Mouse (Mus musculus) ovary, postnatal 10 days (tissue): ENCODE results near the gene Cygb.
"Not testable (repeated sequence)": the region's sequence is repeated elsewhere in the genome, so short reads cannot be mapped to it uniquely, and the experiment has no call there.

Experiments
- DNase-seq: peaks from one replicate; pipeline ENCODE4 v3.0.0; 2022; ENCODE audit warnings: low spot score

The Cygb gene

DNA sequence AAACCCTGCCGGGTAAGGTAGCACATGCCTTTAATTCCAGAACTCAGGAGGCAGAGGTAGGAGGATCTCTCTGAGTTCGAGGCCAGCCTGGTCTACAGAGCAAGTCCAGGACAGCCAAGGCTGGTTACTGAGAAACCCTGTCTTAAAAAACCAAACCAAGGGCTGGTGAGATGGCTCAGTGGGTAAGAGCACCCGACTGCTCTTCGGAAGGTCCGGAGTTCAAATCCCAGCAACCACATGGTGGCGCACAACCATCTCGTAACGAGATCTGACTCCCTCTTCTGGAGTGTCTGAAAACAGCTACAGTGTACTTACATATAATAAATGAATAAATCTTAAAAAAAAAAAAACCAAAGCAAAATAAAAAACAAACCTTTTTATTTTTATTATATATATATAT lies 17.5 kb downstream of the Cygb start:
- DNase-seq, result not testable (repeated sequence)

DNA sequence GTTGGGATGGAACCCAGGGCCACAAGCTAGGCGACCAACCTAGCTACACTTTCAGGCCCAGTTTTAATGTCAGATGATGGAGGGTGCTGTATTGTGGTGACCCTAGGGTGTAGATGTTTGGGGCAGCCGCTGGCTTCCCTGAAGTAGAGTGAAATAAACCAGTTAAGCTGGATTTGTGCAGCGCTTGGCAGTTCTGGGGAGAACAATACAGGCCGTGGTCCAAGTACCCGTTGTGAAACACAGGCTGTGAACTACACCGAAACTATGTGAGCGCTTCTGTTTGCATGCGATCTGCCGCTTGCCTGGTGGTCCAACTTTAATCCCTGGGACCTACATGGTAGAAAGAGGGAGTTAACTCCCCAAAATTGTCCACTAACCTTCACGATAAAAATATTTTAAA lies 21.2 kb downstream of the Cygb start:
- DNase-seq, result no peak

DNA sequence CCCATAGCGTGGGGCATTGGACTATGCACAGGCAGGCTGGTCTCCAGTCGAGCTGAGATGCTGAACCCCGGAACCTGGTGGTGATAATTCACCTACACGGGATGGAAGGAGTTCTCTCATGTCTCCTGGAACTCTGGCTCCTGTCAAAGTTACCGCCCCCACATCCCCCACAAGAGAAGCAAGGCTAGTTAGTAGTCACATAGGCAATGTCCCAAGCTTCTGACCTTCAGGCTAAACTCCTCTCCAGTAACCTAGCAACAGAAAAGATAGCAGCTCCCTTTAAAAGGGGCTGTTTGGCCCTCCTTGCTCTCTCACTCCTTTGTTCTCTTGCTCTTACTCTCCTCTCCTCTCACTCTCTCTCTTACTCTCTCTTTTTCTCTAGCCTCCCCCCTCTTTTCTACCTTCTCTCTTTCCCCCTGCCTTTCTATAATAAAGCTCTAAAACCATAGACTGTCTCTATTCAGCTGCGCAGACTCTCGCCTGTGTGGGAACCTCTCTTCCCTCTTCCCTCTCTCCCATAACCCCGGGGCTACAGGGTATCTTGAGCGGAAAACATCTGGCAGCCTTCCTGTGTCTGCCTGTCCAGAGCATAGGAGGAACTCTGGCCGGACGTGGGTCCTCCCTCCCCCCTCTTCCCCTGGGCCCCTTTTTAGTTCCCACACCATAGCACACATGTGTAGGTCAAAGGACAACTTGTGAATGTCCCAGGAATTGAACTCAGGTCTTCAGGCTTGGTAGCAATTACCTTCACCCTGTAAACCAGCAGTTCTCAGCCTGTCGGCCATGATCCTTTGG lies 23.7 kb downstream of the Cygb start:
- DNase-seq, result no peak

DNA sequence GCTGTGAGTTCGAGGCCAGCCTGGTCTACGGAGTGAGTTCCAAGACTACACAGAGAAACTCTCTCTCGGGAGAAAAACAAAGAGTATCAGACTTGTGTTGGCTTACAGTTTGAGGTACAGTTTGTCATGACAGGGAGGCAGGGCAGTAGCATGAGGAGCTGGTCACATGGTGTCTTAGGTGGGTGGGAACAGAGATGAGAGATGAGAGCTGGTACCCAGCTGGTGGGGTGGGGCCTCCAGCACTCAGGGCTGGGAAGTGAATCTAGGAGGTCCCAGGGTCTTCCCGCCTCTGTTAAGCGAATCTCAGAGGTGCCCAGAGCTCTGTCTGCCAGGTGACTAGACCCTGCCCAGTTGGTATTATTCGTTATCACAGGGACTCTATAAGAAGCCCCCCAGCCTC lies 24.6 kb downstream of the Cygb start:
- DNase-seq, result no peak

DNA sequence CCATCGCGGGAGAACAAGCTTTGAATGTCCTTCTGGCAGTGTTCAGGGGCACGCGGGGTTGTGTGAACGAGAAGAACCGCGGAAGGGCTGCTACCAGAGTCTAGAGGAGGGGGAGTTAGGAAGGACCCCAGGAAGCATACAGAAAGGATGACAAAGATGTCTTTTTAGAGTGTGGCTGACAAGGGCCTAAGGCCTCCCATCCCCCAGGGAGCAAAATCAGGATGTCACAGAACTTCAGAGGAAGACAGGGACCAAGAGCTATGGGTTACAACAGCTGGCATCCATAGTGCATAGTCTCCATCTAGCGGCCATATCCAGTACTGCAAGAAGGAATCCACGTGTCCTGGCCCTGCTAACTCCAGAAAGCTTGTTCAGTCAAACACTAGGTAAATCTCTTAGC lies 25.4 kb downstream of the Cygb start:
- peak; percentile 87 for DNase-seq

DNA sequence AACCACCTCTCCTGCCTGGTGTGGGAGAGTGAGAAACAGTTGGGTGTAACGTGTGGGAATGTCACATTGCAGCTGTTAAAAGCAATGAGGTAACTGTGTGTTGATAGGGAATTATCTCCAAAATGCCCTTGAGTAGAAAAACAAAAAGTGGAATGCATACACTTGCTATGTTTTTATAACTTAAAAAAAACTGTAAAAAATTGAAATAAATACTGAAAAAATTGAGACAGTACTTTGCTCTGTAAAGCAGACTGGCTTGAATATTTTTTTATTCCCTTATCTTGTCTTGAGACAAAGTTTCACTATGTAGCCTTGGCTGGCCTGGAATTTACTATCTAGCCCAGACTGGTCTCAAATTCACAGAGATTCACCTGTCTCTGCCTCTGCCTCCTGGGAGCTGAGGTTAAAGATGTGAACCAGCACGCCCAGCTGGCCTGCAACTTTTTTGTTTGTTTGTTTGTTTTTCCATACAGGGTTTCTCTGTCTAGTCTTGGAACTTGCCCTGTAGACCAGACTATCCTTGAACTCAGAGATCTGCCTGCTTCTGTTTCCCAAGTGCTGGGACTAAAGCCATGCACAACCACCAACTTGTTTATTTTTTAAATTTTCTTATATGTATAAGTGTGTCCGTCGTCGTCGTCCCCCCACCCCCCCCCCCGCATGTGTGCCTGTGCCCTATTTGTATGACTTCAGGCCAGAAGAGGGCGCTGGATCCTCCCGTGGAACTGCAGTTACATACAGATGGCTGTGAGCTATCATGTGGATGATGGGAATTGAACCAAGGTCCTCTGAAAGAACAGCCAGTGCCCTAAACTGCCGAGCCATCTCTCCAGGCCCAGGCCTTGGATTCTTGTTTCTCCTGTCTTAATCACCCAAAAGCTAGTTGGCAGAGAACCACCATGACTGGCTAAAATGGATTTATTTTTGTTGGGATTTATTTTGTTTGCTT lies 26.8 kb downstream of the Cygb start:
- no peak for DNase-seq

DNA sequence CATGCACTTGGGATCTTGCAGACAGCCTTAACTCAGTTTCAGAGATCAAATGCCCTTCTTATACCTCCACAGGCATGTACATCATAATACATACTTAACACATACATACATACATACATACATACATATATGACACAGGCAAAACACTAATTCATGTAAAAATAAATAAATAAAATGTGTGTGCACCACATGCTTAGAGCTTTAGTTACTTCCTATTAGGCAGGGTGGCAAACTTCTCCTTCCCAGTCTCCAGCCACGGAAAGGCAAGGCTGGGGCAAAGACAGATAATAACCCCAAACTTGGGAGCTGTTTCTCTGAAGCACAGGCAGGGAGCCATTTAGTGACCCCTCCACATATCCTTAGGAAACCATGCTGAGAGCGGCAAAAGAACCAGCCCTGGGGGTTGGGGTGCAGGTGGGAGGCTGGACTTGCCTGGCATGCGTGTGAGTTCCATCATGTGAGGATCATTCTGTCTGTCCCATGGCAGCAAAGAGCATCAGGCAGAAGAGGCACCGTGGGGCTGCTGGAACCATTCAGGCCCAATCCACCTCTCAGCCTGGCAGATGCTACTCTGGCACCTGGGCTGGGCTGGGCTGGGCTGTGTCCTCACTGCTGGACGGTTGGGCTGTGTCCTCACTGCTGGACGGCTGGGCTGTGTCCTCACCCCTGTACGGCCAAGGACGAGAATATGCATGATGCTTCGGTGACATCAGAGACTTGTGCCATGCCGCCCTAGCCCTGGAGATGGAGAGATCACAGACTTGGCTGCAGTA lies 27.6 kb downstream of the Cygb start, which contains the start of gene Rhbdf2:
Gene Rhbdf2, minus strand, starts transcription at position 721 of the 773 bp plus-strand sequence.
- DNase-seq, result no peak

DNA sequence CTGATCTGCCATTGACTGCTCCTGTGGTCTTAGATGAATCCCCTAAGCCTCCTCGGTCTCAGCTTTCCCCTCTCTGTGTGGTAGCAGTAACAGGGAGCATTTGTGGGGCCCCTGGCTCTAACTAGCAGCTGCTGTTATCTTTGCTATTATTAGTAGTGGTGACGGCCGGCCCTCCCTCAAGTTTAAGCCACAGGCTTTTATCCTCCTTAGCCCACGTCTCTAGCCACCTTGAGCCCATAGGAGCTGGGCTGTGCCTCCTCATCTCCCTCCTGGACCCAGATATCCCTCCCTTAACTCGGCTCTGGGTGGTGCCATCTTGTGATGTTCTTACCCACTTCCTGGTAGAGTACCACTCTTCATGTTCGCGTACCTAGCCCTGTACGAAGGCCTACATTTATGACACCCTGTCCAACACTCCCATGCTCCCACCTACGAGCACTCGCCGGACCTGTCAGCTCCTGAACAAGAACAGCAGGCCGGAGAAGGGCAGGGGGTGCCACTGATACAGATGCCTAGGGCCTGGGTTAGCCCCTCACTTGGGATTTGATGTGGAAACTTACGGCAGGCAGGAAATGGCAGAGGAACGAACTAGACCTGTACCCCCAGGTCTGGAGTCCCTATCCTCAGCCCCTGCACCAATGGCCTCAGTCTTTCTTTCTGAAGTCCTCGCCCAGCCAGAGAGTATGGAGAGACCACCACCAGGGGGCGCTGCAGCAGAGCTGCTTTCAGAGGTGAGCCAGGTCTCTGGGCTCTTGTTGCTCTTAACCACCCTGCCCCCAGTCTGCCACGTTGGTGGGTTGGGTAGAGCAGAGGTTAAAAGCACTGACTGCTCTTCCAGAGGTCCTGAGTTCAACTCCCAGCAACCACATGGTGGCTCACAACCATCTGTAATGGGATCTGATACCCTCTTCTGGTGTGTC lies 28.8 kb downstream of the Cygb start:
- no peak for DNase-seq

DNA sequence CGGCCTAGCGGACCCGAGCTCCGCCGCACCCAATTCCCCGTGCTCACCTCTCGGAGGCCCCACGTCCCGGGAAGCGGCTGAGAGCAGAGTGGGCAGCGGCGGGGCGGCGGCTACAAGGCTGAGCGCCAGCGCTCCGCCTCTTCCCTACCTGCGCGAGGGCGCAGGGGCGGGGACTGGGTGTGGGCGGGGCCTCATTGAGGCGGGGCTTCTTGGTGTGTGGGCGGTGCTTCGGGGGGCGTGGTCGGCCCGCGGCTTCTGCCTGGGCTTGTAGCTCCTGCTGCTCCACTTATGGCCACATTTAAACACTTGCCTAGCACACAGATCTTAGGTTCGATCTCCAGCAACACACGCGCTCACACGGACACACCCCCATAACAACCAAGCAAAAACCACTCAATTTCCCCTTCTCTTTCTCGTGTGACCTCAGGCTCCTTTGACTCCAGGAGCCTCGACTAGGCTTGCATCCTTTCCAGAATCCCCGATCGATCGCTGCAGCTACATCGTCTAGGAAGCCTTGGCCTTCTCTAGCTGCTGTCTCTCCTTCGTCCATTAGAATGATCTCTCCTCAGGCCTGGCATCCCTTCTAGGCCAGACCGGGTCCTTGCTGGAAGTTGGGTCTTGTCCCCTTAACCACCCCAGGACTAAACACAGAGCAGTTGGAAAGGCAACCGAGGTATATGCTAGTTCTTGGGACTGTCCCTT lies 29.8 kb downstream of the Cygb start:
- DNase-seq, result no peak

DNA sequence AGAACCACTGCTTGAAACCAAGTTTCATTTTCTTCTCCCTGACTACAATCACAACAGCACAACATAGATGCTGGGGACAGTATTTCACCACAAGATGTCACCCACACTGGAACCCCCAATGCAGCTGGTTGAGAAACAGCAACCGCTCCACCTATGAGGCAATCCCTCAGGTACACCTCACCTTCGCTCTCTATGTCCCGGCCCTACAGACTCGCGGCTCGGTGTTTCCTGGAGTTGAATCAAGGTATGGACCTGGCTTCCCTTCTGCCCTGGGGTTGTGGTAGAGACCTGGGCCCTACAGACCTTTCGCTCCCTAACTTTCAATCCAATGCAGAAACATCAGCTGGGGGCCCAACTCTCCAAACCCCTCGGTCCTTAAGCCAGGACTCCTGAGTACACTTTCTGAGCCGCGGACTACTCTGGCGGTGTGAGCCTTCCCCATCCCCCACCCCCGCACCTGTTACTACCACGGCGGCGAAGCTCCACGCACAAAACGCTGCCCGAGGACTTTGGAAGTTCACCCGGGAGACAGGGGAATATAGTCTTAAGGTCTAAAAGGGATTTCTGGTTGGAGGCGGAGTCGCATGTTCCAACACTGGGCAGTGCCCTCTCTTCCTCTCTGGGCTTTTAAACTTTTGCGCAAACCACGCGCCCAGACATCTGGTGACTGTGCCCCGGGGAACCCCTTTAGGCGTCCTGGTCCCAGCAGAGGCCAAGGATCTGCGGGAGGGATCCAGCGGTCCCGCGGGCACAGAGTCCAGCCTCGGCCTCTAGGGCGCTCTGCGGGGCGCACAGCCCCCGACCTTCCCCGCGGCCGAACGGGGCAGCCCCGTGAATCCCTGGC lies 30.6 kb downstream of the Cygb start:
- no peak for DNase-seq

DNA sequence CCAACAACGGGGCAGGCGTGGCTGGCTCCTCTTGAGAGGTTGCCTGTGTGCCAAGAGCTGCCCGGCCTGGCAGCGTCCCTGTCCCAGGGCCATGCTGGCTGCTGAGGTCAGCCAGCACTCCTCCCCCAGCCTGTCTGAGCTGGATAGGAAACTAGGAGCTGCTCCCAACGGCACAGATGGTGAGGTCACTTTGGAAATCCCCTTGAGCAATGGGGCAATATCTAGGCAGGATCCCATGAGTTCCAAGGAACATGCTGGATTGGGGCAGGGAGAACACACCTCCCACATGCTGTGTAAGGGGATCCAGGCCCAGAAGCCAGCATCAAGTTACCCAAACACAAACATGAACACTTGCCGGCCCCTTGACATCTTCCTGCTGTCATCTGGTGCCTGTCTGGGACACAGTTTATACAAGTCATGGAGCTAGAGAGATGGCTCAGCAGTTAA lies 32.8 kb downstream of the Cygb start:
- DNase-seq, result no peak

DNA sequence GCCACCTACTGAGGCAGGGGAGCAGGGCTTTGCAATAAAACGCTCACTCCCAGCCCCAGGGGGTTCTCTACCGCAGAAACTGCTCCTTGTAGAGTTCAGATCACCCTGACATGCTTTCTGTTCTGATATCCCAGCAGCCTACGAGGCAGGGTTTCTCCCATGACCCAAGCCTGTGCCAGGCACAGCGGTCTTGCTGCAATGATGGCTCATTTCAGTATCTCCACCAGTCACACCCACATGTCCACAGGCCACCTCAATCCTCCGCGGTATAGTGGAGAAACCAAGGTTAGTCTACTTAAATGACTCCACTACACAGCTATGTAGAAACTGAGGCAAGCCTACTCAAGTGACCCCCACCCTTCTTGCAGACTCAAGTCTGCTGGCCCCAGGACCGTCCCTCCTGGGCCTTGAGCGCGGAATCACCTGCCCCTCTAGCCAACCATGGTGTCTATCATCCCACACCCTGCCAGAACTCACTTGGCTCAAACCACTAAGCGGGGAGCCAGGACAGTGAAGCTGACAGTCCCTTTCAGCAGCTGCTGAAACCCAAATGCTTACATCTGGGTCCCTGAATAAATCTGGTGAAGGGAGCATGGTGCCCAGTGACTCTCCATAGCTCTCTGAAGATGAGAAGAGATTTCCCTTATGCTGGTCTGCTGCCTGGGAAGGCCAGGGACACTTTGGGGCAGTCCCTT lies 33.4 kb downstream of the Cygb start:
- DNase-seq, result no peak

DNA sequence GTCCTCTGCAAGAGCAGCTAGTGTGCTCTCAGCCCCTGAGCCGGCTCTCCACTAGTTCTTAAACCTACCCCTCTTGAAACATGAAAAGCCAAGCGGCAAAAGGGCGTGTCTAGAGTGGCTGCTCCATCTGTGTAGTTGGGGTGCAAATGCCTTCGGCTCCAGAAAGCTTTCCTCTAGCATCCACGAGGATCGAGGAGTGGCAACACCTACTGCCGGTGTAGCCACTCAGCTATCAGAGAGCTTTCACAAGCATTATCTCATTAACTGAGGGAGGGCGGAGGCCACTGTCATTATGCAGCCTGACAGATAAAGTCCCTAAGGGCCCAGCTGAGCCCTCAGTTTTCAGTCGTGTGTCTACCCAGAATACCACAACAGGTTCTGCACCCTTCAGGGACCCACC lies 34.0 kb downstream of the Cygb start:
- DNase-seq, result no peak

DNA sequence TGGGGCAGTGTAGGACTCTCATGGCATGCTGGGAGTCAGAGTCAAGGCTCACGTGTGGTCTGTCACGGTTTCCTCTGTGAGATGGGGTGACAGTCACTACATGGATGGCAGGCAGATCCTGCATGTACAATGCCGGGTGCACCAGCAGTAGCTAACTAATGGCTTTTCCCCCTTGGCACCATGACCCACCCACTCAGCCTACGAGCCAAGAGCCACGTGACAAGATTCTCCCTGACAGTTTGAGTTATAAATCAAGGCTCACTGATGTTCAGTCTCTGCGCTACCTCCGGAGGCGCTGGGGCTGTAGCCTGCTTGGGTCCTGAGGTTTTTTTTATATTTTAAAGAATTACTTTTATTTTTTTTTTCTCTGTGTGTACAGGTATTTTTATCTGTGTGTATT lies 34.6 kb downstream of the Cygb start:
- no peak for DNase-seq

DNA sequence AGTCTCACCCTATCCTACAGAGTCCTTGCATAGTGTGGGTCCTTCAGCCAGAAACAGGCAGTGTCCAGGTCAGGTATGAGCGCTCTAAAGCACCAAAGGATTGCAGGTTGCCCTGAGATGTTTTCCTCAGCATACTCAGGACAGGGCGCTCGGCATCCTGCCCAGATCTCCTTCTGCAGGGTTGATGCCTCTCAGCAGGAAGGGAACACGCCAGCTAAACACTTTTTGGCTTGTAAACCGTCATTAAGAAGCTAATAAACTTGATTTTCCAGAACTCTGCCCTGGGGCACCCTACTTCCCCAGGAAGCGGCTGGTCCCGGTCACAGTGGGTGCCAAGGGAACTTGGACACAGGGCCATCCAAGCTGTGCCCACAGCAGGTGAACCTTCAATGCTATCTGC lies 35.0 kb downstream of the Cygb start:
- no peak for DNase-seq

DNA sequence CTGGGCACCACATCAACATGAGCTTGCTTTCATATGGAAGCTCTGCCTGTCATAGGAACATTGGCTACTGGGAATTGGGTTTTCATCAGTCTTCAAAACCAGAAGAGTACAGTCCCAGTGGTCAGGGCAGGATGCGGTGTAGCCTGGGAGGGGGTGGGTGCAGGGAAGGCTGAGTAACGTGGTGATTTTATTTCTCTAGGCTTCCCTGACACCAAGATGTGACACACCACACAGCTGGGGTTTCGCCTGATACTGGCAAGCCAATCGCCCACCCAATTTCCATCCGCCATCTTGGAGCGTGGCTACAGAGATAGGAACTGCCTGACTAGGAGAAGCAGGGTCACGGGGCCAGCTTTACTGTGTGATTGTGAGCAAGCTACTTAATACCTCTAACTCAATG lies 35.4 kb downstream of the Cygb start:
- no peak for DNase-seq

DNA sequence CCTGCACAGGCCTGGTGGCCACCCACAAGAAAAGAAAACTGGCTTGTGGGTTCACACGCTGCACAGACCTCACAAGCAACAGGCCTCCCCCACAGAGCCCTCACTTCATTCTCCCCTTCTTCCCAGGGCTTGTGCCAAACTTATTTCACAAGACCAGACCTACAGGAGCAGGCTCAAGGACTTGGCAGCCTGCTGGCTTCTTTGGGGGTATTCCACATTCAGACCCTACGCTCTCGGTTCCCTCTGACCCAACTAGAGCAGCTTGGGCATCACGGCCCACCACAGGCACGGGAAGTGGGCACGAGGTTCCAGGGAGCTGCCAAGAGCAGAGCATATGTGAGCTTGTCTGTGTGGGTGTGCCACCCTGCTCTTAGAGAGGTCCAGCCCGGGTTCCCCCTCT lies 36.5 kb downstream of the Cygb start:
- DNase-seq, result no peak

DNA sequence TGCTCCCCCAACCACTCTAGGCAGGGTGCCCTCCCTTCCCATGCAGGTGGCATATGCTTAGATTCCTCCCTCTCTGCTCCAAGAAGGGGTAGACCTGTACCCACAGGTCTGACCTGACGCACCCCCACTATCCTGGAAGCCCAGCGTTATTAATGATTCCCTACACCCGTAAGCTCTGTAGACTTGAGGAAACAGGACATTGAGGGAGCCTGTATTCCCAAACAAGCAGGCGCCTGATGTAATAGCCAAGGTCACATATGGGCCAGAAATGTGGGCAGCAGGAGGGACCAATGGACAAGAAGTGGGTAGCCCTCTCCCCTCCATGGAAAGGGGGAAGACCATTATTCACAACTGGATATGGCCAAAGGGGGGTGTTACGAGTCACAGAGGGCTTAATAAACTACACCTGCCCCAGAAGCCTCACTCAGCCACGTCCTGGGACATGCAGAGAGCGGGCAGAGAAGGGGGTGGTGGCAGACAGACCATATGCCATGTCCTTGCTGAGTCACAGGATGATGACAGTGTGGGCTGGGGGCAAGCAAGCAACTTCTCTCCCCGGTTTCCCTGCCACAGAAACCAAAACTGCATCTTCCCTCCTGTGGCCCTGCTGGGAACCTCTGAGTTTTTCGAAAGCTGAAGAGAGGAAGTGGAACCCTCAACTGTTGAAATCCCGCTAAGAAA lies 37.5 kb downstream of the Cygb start:
- no peak for DNase-seq
